Mouse (Mus musculus): ENCODE results near the gene Mael. TPM values are rescaled to one million over a fixed set of nuclear protein-coding genes. Genes with fewer than 3 reads are reported as not detected.

Gene Mael
- polyA plus RNA-seq, 1 experiment: not detected

DNA sequence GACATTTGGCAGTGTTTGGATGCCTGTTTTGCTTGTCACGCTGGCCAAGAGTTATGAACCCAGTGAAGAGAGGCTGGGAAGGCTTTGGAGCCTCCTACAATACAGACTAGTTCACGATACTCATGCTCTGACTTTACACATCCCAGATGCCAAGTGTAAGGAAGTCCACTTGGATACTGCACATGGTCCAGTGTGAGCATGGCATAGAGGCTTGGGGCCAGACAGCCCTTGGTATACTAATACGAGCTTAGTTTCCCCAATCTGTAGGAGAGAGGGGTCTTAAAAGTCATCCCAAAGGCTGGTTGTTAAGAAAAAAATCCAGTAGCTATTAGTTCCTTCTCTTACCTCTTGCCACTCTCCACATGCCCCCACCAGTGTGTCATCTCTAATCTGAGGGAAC lies 43.3 kb upstream of the Mael start:
- H3K4me3 ChIP-seq (ENCODE audit: insufficient read depth, poor library complexity, severe bottlenecking): no peak overlapping the region
- no peaks in the 10 kb centered on the region for H3K79me2 ChIP-seq (ENCODE audit: control insufficient read depth, insufficient read depth)
- no peaks in the 10 kb centered on the region for H3K36me3 ChIP-seq (ENCODE audit: control insufficient read depth, insufficient read depth)
- no peak overlapping the region for H3ac ChIP-seq (ENCODE audit: control insufficient read depth, insufficient read length, low read depth)
- no peaks in the 10 kb centered on the region for H3K79me3 ChIP-seq (ENCODE audit: low read depth)
- TF ChIP-seq MYOD1 (IDR thresholded peaks at IDR 0.05; ENCODE audit: control insufficient read depth, insufficient read length, low read depth) (no peak), FOSL1 (IDR thresholded peaks at IDR 0.05; ENCODE audit: insufficient read depth, low read length, poor library complexity, severe bottlenecking) (no peak), MAX (IDR thresholded peaks at IDR 0.05) (no peak), CEBPB (IDR thresholded peaks at IDR 0.05; ENCODE audit: low read depth) (no peak), MYOG (IDR thresholded peaks at IDR 0.05; ENCODE audit: control insufficient read depth, extremely low read depth, insufficient read length) (no peak), USF1 (IDR thresholded peaks at IDR 0.05; ENCODE audit: low read depth) (no peak), CTCF (IDR thresholded peaks at IDR 0.05; ENCODE audit: control insufficient read depth, insufficient read depth, insufficient read length) (no peak)
- no peaks in the 10 kb centered on the region for H3K27me3 ChIP-seq (ENCODE audit: control insufficient read depth, insufficient read depth, insufficient read length)

DNA sequence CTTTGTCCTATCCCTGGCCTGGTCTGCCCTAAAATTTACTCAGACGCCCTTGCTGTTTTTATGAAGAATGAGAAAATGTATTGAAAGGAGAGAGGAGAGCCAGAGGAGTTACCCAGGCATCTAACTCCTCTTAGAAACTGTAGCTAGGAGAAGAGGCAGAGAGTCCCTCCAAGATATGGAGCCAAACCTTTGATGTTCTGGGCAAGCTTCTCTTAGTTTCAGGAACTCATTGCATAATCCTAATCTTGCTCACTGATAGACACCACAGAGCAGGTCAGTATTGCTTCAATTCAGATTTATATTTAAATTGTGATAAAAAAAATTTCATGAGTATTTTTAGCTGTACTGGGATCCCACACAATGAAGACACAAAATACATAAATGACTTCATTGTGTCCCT lies 42.7 kb upstream of the Mael start:
- H3K4me3 ChIP-seq (ENCODE audit: insufficient read depth, poor library complexity, severe bottlenecking): no peak overlapping the region
- no peaks in the 10 kb centered on the region for H3K79me3 ChIP-seq (ENCODE audit: low read depth)
- no peaks in the 10 kb centered on the region for H3K36me3 ChIP-seq (ENCODE audit: control insufficient read depth, insufficient read depth)
- H3ac ChIP-seq (ENCODE audit: control insufficient read depth, insufficient read length, low read depth): no peak overlapping the region
- TF ChIP-seq USF1 (IDR thresholded peaks at IDR 0.05; ENCODE audit: low read depth): no peak
- no peak for TF ChIP-seq CTCF (IDR thresholded peaks at IDR 0.05; ENCODE audit: control insufficient read depth, insufficient read depth, insufficient read length)
- no peak for TF ChIP-seq CEBPB (IDR thresholded peaks at IDR 0.05; ENCODE audit: low read depth)
- TF ChIP-seq FOSL1 (IDR thresholded peaks at IDR 0.05; ENCODE audit: insufficient read depth, low read length, poor library complexity, severe bottlenecking): no peak
- TF ChIP-seq MYOG (IDR thresholded peaks at IDR 0.05; ENCODE audit: control insufficient read depth, extremely low read depth, insufficient read length): no peak
- TF ChIP-seq MAX (IDR thresholded peaks at IDR 0.05): no peak
- TF ChIP-seq MYOD1 (IDR thresholded peaks at IDR 0.05; ENCODE audit: control insufficient read depth, insufficient read length, low read depth): no peak
- no peaks in the 10 kb centered on the region for H3K27me3 ChIP-seq (ENCODE audit: control insufficient read depth, insufficient read depth, insufficient read length)
- H3K79me2 ChIP-seq (ENCODE audit: control insufficient read depth, insufficient read depth): no peaks in the 10 kb centered on the region

DNA sequence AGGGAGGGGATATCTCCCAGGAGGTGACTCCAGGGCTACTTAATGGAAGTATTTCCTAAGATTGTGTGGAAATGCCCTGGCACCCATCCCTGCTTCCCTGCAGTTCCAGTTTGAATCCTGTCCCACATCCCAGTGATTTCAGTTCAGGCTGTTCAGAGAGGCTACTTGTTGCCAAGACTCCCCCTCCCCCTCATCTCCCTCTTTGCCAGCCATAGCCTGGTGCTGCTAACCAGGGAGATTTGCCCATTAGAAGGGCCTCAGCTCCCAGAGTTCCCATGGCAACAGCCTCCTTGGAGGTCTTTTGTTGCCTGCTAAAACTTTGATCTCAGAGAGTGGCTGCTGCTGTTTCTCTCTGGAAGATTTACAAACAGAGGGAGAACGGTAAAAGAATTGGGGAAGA lies 42.0 kb upstream of the Mael start:
- no peaks in the 10 kb centered on the region for H3K79me2 ChIP-seq (ENCODE audit: control insufficient read depth, insufficient read depth)
- TF ChIP-seq USF1 (IDR thresholded peaks at IDR 0.05; ENCODE audit: low read depth) (no peak), FOSL1 (IDR thresholded peaks at IDR 0.05; ENCODE audit: insufficient read depth, low read length, poor library complexity, severe bottlenecking) (no peak), MYOD1 (IDR thresholded peaks at IDR 0.05; ENCODE audit: control insufficient read depth, insufficient read length, low read depth) (no peak), CEBPB (IDR thresholded peaks at IDR 0.05; ENCODE audit: low read depth) (no peak), MAX (IDR thresholded peaks at IDR 0.05) (no peak), MYOG (IDR thresholded peaks at IDR 0.05; ENCODE audit: control insufficient read depth, extremely low read depth, insufficient read length) (no peak), CTCF (IDR thresholded peaks at IDR 0.05; ENCODE audit: control insufficient read depth, insufficient read depth, insufficient read length) (no peak)

GRCm38 (mm10) chr1:166279580-166280206 lies 41.1 kb upstream of the Mael start:
- no peak for TF ChIP-seq USF1 (IDR thresholded peaks at IDR 0.05; ENCODE audit: low read depth)
- TF ChIP-seq MAX (IDR thresholded peaks at IDR 0.05): no peak
- TF ChIP-seq CTCF (IDR thresholded peaks at IDR 0.05; ENCODE audit: control insufficient read depth, insufficient read depth, insufficient read length): no peak
- no peak for TF ChIP-seq FOSL1 (IDR thresholded peaks at IDR 0.05; ENCODE audit: insufficient read depth, low read length, poor library complexity, severe bottlenecking)
- no peak for TF ChIP-seq CEBPB (IDR thresholded peaks at IDR 0.05; ENCODE audit: low read depth)
- TF ChIP-seq MYOG (IDR thresholded peaks at IDR 0.05; ENCODE audit: control insufficient read depth, extremely low read depth, insufficient read length): no peak
- no peak for TF ChIP-seq MYOD1 (IDR thresholded peaks at IDR 0.05; ENCODE audit: control insufficient read depth, insufficient read length, low read depth)
- H3ac ChIP-seq (ENCODE audit: control insufficient read depth, insufficient read length, low read depth): no peak overlapping the region
- no peaks in the 10 kb centered on the region for H3K36me3 ChIP-seq (ENCODE audit: control insufficient read depth, insufficient read depth)
- H3K4me3 ChIP-seq (ENCODE audit: insufficient read depth, poor library complexity, severe bottlenecking): no peak overlapping the region
- H3K79me3 ChIP-seq (ENCODE audit: low read depth): no peaks in the 10 kb centered on the region
- H3K27me3 ChIP-seq (ENCODE audit: control insufficient read depth, insufficient read depth, insufficient read length): no peaks in the 10 kb centered on the region
- H3K79me2 ChIP-seq (ENCODE audit: control insufficient read depth, insufficient read depth): no peaks in the 10 kb centered on the region

More for the DNA sequence above, 42.0 kb upstream of the Mael start:
- Histone ChIP-seq H3ac (ENCODE audit: control insufficient read depth, insufficient read length, low read depth) (no peak overlapping the region), H3K4me3 (ENCODE audit: insufficient read depth, poor library complexity, severe bottlenecking) (no peak overlapping the region), H3K79me3 (ENCODE audit: low read depth) (no peaks in the 10 kb centered on the region), H3K36me3 (ENCODE audit: control insufficient read depth, insufficient read depth) (no peaks in the 10 kb centered on the region), H3K27me3 (ENCODE audit: control insufficient read depth, insufficient read depth, insufficient read length) (no peaks in the 10 kb centered on the region)

GRCm38 (mm10) chr1:166278786-166279185 lies 40.2 kb upstream of the Mael start:
- Histone ChIP-seq H3K79me3 (ENCODE audit: low read depth) (no peaks in the 10 kb centered on the region), H3ac (ENCODE audit: control insufficient read depth, insufficient read length, low read depth) (no peak overlapping the region)

DNA sequence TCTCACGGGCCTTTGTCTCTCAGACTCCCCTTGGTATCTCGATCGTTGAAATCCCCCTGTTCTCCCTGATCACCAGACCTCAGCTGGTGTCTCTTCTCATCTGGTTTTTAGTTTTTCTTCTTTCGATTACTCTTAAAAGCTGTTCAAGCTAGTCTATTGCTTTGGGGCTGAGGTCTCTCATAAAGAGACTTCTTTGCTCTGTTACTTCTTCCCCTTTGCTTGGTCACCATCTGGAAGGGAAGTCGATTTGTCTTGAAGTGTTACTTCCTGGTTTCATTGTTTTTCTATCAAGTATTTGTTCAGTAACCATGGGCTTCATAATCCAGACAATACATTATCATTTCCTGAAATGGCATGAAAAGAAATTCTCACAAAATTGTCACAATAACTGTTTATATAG lies 29.7 kb upstream of the Mael start:
- TF ChIP-seq MYOG (IDR thresholded peaks at IDR 0.05; ENCODE audit: control insufficient read depth, extremely low read depth, insufficient read length) (no peak), MAX (IDR thresholded peaks at IDR 0.05) (no peak), MYOD1 (IDR thresholded peaks at IDR 0.05; ENCODE audit: control insufficient read depth, insufficient read length, low read depth) (no peak), USF1 (IDR thresholded peaks at IDR 0.05; ENCODE audit: low read depth) (no peak), CEBPB (IDR thresholded peaks at IDR 0.05; ENCODE audit: low read depth) (no peak), FOSL1 (IDR thresholded peaks at IDR 0.05; ENCODE audit: insufficient read depth, low read length, poor library complexity, severe bottlenecking) (no peak), CTCF (IDR thresholded peaks at IDR 0.05; ENCODE audit: control insufficient read depth, insufficient read depth, insufficient read length) (no peak)
- no peaks in the 10 kb centered on the region for H3K36me3 ChIP-seq (ENCODE audit: control insufficient read depth, insufficient read depth)
- no peaks in the 10 kb centered on the region for H3K27me3 ChIP-seq (ENCODE audit: control insufficient read depth, insufficient read depth, insufficient read length)
- H3K4me3 ChIP-seq (ENCODE audit: insufficient read depth, poor library complexity, severe bottlenecking): no peak overlapping the region
- peaks cover 2% of the 10 kb centered on the region for H3K79me3 ChIP-seq (ENCODE audit: low read depth)
- H3K79me2 ChIP-seq (ENCODE audit: control insufficient read depth, insufficient read depth): no peaks in the 10 kb centered on the region
- no peak overlapping the region for H3ac ChIP-seq (ENCODE audit: control insufficient read depth, insufficient read length, low read depth)

More at GRCm38 (mm10) chr1:166278786-166279185, 40.2 kb upstream of the Mael start:
- TF ChIP-seq USF1 (IDR thresholded peaks at IDR 0.05; ENCODE audit: low read depth) (no peak), CEBPB (IDR thresholded peaks at IDR 0.05; ENCODE audit: low read depth) (no peak), CTCF (IDR thresholded peaks at IDR 0.05; ENCODE audit: control insufficient read depth, insufficient read depth, insufficient read length) (no peak), MYOD1 (IDR thresholded peaks at IDR 0.05; ENCODE audit: control insufficient read depth, insufficient read length, low read depth) (no peak)
- Histone ChIP-seq H3K27me3 (ENCODE audit: control insufficient read depth, insufficient read depth, insufficient read length) (no peaks in the 10 kb centered on the region), H3K4me3 (ENCODE audit: insufficient read depth, poor library complexity, severe bottlenecking) (no peak overlapping the region), H3K79me2 (ENCODE audit: control insufficient read depth, insufficient read depth) (no peaks in the 10 kb centered on the region), H3K36me3 (ENCODE audit: control insufficient read depth, insufficient read depth) (no peaks in the 10 kb centered on the region)

Data from C2C12 (cell line).